Mouse (Mus musculus) limb, embryonic 11.5 days (tissue): ENCODE measurements around the gene Ptprc. TPM values are rescaled to one million over a fixed set of nuclear protein-coding genes. Genes with fewer than 3 reads are reported as not detected.

ENCODE experiments used
- ATAC-seq: fragments of 200-750 bp; cut with Nextera tagmentation; 2 replicates; pipeline ENCODE4 v1.8.0; 2017; ENCODE audit warnings: low read depth; ENCODE audit not compliant: insufficient number of reproducible peaks, low FRiP score, low TSS enrichment
- DNase-seq: peaks from one replicate; pipeline ENCODE4 v3.0.0-alpha.2; 2015; ENCODE audit warnings: low spot score
- H3K27ac ChIP-seq: fragments of 300-500 bp; sonication (generic); replicated peaks from 2 replicates; pipeline ENCODE4 v1.5.1; 2014; ENCODE audit warnings: low read depth, mild to moderate bottlenecking, low read length
- H3K27me3 ChIP-seq: fragments of 300-500 bp; sonication (generic); 2 replicates; pipeline ENCODE4 v1.6.1; 2014; ENCODE audit warnings: mild to moderate bottlenecking, low read length, mixed read lengths; ENCODE audit not compliant: control insufficient read depth, insufficient read depth
- H3K36me3 ChIP-seq: fragments of 300-500 bp; sonication (generic); 2 replicates; pipeline ENCODE4 v1.6.1; 2014; ENCODE audit warnings: mild to moderate bottlenecking, low read length, moderate library complexity, mixed read lengths; ENCODE audit not compliant: control insufficient read depth, insufficient read depth
- H3K4me1 ChIP-seq: fragments of 300-500 bp; sonication (generic); 2 replicates; pipeline ENCODE4 v1.6.1; 2014; ENCODE audit warnings: low read length, mixed read lengths; ENCODE audit not compliant: control insufficient read depth, insufficient read depth
- H3K4me2 ChIP-seq: fragments of 300-500 bp; sonication (generic); 2 replicates; pipeline ENCODE4 v1.6.1; 2014; ENCODE audit warnings: low read depth, mild to moderate bottlenecking, moderate library complexity; ENCODE audit not compliant: severe bottlenecking
- H3K4me3 ChIP-seq: fragments of 300-500 bp; sonication (generic); 2 replicates; pipeline ENCODE4 v1.5.1; 2014; ENCODE audit warnings: low read depth, low read length
- H3K9ac ChIP-seq: fragments of 300-500 bp; sonication (generic); 2 replicates; pipeline ENCODE4 v1.6.1; 2014; ENCODE audit warnings: mild to moderate bottlenecking, low read length
- H3K9me3 ChIP-seq: fragments of 300-500 bp; sonication (generic); 2 replicates; pipeline ENCODE4 v1.6.1; 2016; ENCODE audit warnings: low read length; ENCODE audit not compliant: control insufficient read depth
- WGBS: fragments of 180-500 bp; shearing (Covaris S2); extraction: QIAGEN DNeasy Blood & Tissue Kit; methylation state at CpG from one replicate; pipeline ENCODE4 v1.1.7; 2014; 5-methylcytosine and 5-hydroxymethylcytosine counted together
- polyA plus RNA-seq: library from polyadenylated mRNA; unstranded; fragments of >200 nt; fragmentation: Nextera tagmentation; extraction: Ambion mirVana; gene quantifications from 2 replicates; pipeline ENCODE4 v1.2.1, GENCODE M21; 2014

The Ptprc gene
- polyA plus RNA-seq, 1 experiment from 2014 or later: 0.93 TPM

DNA sequence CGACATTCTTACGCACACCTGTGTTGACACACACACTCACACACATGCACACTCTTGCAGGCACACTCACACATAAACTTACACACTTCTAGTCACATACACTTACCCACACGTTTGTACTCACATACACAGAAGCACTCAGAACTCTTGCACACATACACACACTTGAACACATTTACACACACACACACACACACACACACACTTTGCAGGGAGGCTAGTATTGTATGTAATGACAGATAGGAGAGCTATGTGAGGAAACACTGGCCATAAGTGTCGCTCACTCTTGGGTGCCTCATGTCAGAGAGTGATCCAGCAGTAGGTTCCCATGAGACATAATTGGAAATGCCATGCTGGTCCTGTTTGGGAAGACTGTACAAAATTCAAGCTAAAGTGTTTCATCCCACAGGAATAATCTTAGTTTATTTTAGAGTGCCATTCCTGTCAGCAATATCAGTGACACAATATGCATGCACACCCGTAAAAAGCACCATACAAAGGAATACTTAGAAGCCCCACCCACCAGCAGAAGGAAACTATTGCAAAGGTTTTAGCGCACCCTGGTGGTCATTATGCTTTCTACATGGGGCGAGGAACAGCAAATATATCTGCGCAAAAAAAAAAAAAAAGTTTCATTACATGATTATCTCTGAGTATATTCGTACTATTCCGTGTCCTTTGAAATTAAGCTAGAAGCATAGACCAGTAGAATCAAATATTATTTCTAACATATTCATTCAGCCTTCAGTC lies 131.1 kb downstream of the Ptprc start:
- Histone ChIP-seq H3K4me3 (no peak overlapping the region), H3K36me3 (no peaks in the 10 kb centered on the region), H3K27ac (no peak overlapping the region), H3K27me3 (no peaks in the 10 kb centered on the region), H3K9ac (no peak overlapping the region), H3K4me2 (no peak overlapping the region), H3K9me3 (no peaks in the 10 kb centered on the region), H3K4me1 (peaks cover 4% of the 10 kb centered on the region; the same call in 1 of the 2 replicates)
- WGBS: 42% methylated on average over 10 of the region's 10 CpGs
- peak; percentile 72; the same call in 1 of the 2 replicates for ATAC-seq
- DNase-seq: peak; percentile 88

DNA sequence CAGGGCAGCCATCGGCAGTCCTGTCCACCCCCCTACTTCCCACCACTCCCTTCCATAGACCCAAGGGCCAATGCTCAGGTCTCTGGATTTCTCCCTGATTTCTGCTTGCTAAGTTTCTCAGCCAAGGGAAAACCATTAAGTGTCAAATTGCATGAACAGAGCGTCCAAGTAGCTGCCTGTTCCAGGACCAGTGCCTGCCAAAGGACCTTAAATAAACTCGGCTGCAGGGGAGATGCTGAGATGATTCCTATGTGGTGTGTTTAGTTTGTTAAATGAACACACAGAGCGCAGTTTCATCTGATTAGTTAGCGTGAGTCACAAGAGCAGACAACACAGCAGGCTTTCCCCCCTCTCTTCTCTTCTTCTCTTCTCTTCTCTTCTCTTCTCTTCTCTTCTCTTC lies 135.0 kb downstream of the Ptprc start:
- ATAC-seq (no peak), DNase-seq (no peak)
- Histone ChIP-seq H3K4me2 (no peak overlapping the region), H3K36me3 (no peaks in the 10 kb centered on the region), H3K9me3 (no peaks in the 10 kb centered on the region), H3K4me3 (no peak overlapping the region), H3K27me3 (no peaks in the 10 kb centered on the region), H3K9ac (no peak overlapping the region), H3K27ac (no peak overlapping the region), H3K4me1 (peaks cover 15% of the 10 kb centered on the region; the same call in 1 of the 2 replicates)
- WGBS: 36% methylated on average over 5 of the region's 5 CpGs

DNA sequence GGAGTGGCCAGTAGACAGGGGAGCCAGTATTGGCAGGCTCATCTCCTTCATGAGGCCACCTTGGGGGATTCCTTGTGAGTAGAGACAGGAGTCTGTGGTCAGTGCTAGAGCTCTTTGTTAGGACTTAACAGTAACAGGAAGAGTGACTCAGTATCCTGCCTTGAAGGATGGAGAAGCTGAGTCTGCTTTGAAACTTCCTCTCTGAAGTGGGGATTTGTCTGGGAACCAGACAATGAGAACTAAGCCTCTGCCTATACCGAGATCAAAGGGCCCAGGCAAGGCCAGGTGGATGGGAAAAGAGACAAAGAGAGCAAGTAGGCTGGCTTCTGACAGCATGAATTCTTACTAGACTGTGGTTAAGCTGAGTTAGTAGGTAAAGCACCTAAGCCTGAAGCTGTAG lies 136.3 kb downstream of the Ptprc start:
- WGBS: 52% methylated on average over 1 of the region's 1 CpGs
- no peaks in the 10 kb centered on the region for H3K9me3 ChIP-seq
- no peak for DNase-seq
- no peak overlapping the region for H3K4me3 ChIP-seq
- H3K4me1 ChIP-seq: peaks cover 15% of the 10 kb centered on the region; the same call in 1 of the 2 replicates
- no peak overlapping the region for H3K27ac ChIP-seq
- H3K36me3 ChIP-seq: no peaks in the 10 kb centered on the region
- no peak overlapping the region for H3K4me2 ChIP-seq
- H3K9ac ChIP-seq: no peak overlapping the region
- ATAC-seq: no peak
- no peaks in the 10 kb centered on the region for H3K27me3 ChIP-seq

DNA sequence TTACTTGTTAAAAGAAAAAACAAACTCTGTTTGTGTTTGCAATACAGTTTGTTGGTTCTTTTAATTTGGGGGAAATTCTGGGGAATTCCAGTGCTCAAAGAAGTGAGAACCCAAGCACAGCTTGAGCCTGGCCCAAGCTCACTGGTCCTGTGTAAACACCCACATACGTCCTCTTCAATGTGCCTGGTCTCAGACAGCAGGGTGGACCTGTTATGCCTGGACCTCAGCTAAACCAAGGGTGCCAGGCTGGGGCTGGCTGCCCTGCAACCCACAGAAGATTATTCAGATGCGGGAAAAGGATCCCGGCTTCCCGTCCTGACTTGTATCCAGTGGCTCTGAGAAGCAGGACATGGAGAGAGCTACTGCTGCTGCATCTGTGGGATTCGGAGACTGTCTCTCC lies 138.0 kb downstream of the Ptprc start:
- Histone ChIP-seq H3K4me3 (no peak overlapping the region), H3K9ac (no peak overlapping the region), H3K4me2 (no peak overlapping the region), H3K27ac (no peak overlapping the region; the same call in 1 of the 2 replicates), H3K36me3 (no peaks in the 10 kb centered on the region), H3K9me3 (no peaks in the 10 kb centered on the region), H3K27me3 (no peaks in the 10 kb centered on the region), H3K4me1 (peaks cover 15% of the 10 kb centered on the region; the same call in 1 of the 2 replicates)
- DNase-seq: peak; percentile 22
- no peak for ATAC-seq
- 63% methylated on average over 5 of the region's 5 CpGs for WGBS

DNA sequence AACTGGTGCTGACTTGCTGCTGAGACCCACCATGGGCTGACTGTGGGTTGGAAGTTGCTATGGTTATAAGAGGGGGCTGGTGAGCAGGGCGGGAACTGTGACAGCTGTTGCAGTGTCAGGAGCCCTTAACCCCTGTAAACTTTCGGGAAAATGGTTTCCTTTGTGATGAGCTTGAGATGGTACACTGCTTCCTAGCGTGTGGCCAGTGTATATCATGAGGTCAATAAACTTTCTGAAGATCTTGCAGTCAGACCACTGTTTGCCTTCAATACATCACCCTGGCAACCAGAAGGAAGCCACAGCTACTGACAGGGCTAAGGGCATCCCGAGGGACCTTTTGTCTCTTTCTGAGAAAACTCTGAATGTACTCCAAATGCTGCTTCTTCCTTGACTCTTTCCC lies 145.9 kb downstream of the Ptprc start:
- WGBS: 69% methylated on average over 4 of the region's 4 CpGs
- no peak overlapping the region for H3K4me3 ChIP-seq
- no peaks in the 10 kb centered on the region for H3K4me1 ChIP-seq
- H3K9me3 ChIP-seq: no peaks in the 10 kb centered on the region
- no peak for ATAC-seq
- no peaks in the 10 kb centered on the region for H3K27me3 ChIP-seq
- H3K36me3 ChIP-seq: no peaks in the 10 kb centered on the region
- no peak for DNase-seq
- H3K9ac ChIP-seq: no peak overlapping the region
- H3K4me2 ChIP-seq: no peak overlapping the region
- no peak overlapping the region for H3K27ac ChIP-seq

GRCm38 (mm10) chr1:138025298-138025697 lies 150.2 kb downstream of the Ptprc start:
- ATAC-seq (no peak), DNase-seq (no peak)
- Histone ChIP-seq H3K27ac (no peak overlapping the region), H3K4me3 (no peak overlapping the region), H3K9me3 (no peaks in the 10 kb centered on the region), H3K36me3 (no peaks in the 10 kb centered on the region), H3K9ac (no peak overlapping the region), H3K4me1 (peaks cover 2% of the 10 kb centered on the region; the same call in 1 of the 2 replicates), H3K4me2 (no peak overlapping the region), H3K27me3 (no peaks in the 10 kb centered on the region)
- 95% methylated on average over 1 of the region's 1 CpGs for WGBS

DNA sequence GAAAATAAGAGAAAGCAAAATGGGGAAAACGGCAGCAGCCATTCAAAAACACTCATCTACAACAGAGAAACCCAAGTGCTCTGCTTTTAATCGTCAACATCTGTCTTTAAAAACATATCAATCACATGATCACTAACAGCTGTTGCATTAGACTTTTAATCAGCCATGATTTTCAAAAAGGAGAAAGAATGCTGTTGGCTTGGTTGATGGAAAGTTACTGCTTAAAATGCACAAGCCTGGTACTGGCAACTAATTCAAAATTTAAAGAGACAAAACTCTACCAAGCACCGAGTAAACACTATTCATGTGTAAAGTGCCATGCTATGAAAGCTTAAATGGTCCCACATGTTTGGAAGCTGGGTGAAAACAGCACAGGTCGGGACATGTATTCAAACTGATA lies 151.9 kb downstream of the Ptprc start:
- ATAC-seq: no peak
- no peak overlapping the region for H3K27ac ChIP-seq
- H3K4me1 ChIP-seq: peaks cover 2% of the 10 kb centered on the region; the same call in 1 of the 2 replicates
- H3K36me3 ChIP-seq: no peaks in the 10 kb centered on the region
- H3K9ac ChIP-seq: no peak overlapping the region
- no peaks in the 10 kb centered on the region for H3K27me3 ChIP-seq
- no peak overlapping the region for H3K4me3 ChIP-seq
- H3K4me2 ChIP-seq: no peak overlapping the region
- DNase-seq: no peak
- 16% methylated on average over 4 of the region's 4 CpGs for WGBS
- H3K9me3 ChIP-seq: no peaks in the 10 kb centered on the region

DNA sequence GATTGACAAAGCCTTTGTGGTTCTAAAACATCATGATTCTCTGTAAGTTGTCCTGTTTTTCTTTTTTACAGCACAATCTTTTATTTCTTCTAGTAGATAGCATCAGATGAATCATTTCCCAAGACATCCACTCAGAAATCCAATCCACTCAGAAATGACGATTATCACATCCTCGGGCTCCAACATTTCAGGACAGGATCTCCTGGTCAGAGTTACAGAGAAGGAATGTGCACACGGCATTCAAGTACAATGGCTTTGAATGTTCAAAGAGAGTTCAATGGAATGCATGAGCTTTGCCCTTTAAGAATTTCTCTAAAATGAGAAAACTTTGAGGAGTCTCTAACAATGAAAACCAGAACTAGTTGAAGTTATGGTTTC lies 152.6 kb downstream of the Ptprc start:
- H3K9ac ChIP-seq: no peak overlapping the region
- no peaks in the 10 kb centered on the region for H3K27me3 ChIP-seq
- WGBS: 31% methylated on average over 3 of the region's 3 CpGs
- H3K4me1 ChIP-seq: peaks cover 2% of the 10 kb centered on the region; the same call in 1 of the 2 replicates
- 0 out of 2 replicates have a peak overlapping the region, but pooled peaks have one; percentile 33 for H3K27ac ChIP-seq
- ATAC-seq: no peak
- no peak overlapping the region for H3K4me3 ChIP-seq
- H3K4me2 ChIP-seq: no peak overlapping the region
- no peaks in the 10 kb centered on the region for H3K36me3 ChIP-seq
- no peak for DNase-seq
- H3K9me3 ChIP-seq: no peaks in the 10 kb centered on the region
